Mouse (Mus musculus): ENCODE results near the gene Tmem189. TPM values are rescaled to one million over a fixed set of nuclear protein-coding genes. Genes with fewer than 3 reads are reported as not detected.

The Tmem189 gene
- 105 and 113 TPM in 2 replicates for polyA plus RNA-seq (2012; rRNA removed)

DNA sequence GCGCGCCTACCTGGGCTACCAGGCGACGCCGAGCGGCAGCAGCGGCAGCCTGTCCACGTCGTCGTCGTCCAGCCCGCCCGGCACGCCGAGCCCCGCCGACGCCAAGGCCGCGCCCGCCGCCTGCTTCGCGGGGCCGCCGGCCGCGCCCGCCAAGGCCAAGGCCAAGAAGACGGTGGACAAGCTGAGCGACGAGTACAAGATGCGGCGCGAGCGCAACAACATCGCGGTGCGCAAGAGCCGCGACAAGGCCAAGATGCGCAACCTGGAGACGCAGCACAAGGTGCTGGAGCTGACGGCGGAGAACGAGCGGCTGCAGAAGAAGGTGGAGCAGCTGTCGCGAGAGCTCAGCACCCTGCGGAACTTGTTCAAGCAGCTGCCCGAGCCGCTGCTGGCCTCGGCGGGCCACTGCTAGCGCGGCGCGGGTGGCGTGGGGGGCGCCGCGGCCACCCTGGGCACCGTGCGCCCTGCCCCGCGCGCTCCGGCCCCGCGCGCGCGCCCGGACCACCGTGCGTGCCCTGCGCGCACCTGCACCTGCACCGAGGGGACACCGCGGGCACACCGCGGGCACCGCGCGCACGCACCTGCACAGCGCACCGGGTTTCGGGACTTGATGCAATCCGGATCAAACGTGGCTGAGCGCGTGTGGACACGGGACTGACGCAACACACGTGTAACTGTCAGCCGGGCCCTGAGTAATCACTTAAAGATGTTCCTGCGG is at the start of gene Tmem189:
TSS of gene Tmem189 (minus strand) at position 322 of the 718 bp plus-strand sequence.
- WGBS: 1% methylated on average over 99 of the region's 99 CpGs
- TF ChIP-seq CTCF (IDR thresholded peaks at IDR 0.05; ENCODE audit: borderline replicate concordance, insufficient read depth, low read depth, low read length): no peak
- TF ChIP-seq POLR2A (IDR thresholded peaks at IDR 0.05; ENCODE audit: borderline replicate concordance, insufficient read depth, low read length): no peak
- peak within 1 kb of the TSS; percentile 39 for H3K4me3 ChIP-seq (replicated peaks; ENCODE audit: insufficient read depth, low read depth, low read length)
- DNase-seq: peak; percentile 50 to 53
- H3K27ac ChIP-seq (ENCODE audit: insufficient read depth, low read length): peak within 1 kb of the TSS; percentile 37; the same call in 1 of the 2 replicates
- no peaks in the 10 kb centered on the region for H3K27me3 ChIP-seq (ENCODE audit: control insufficient read depth, insufficient read depth, low read length)
- no peaks in the 10 kb centered on the region for H3K4me1 ChIP-seq (ENCODE audit: control insufficient read depth, insufficient read depth, low read length)

DNA sequence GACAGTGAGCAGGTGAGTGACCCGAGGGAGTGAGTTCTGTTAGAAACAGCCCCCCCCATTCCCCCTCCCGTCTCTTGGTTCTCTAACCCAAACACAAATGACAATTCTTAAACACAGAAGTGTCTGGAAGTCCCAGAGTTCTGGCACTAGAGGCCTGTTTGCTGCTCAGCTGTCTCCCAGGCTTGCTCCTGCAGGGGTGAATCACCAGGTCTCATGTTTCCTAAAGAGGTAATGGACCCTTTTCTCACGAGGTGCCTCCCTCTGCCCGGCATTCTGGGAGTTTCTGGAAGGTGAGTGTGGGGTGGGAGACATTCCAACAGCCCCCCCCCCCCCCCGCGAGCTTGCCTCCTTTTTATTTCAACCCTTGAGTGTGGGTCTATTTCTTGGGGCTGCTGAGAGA is 49.4 kb upstream of the Tmem189 start:
- no peak overlapping the region for H3K4me3 ChIP-seq (replicated peaks; ENCODE audit: insufficient read depth, low read depth, low read length)
- H3K4me1 ChIP-seq (ENCODE audit: control insufficient read depth, insufficient read depth, low read length): no peaks in the 10 kb centered on the region
- TF ChIP-seq POLR2A (IDR thresholded peaks at IDR 0.05; ENCODE audit: borderline replicate concordance, insufficient read depth, low read length) (no peak), CTCF (IDR thresholded peaks at IDR 0.05; ENCODE audit: borderline replicate concordance, insufficient read depth, low read depth, low read length) (no peak)
- H3K27ac ChIP-seq (ENCODE audit: insufficient read depth, low read length): no peak overlapping the region
- no peak for DNase-seq
- H3K27me3 ChIP-seq (ENCODE audit: control insufficient read depth, insufficient read depth, low read length): no peaks in the 10 kb centered on the region
- 50% methylated on average over 6 of the region's 6 CpGs for WGBS

DNA sequence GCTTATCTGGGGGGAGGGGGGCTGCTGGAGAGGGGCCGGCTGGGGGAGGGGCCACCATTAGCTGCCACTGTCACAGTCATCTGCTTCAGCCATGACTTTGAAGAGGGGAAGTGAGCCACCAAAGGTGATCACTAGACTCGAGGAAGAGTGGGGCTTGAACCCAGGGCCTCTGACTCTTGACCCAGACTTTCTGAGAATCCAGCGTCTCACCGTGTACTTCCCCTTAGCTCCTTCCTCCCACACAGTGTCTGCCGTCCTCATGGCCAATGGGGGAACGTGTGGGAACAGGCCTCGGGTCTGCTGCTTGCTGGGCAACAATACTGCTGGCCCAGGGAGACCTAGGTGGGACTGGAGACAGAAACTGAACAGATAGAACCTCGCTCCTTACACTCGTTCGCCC is 45.2 kb upstream of the Tmem189 start:
- TF ChIP-seq POLR2A (IDR thresholded peaks at IDR 0.05; ENCODE audit: borderline replicate concordance, insufficient read depth, low read length): no peak
- no peak for TF ChIP-seq CTCF (IDR thresholded peaks at IDR 0.05; ENCODE audit: borderline replicate concordance, insufficient read depth, low read depth, low read length)
- Histone ChIP-seq H3K27ac (ENCODE audit: insufficient read depth, low read length) (no peak overlapping the region), H3K4me1 (ENCODE audit: control insufficient read depth, insufficient read depth, low read length) (no peaks in the 10 kb centered on the region), H3K4me3 (replicated peaks; ENCODE audit: insufficient read depth, low read depth, low read length) (no peak overlapping the region), H3K27me3 (ENCODE audit: control insufficient read depth, insufficient read depth, low read length) (no peaks in the 10 kb centered on the region)
- WGBS: 73% methylated on average over 10 of the region's 10 CpGs
- DNase-seq: no peak

DNA sequence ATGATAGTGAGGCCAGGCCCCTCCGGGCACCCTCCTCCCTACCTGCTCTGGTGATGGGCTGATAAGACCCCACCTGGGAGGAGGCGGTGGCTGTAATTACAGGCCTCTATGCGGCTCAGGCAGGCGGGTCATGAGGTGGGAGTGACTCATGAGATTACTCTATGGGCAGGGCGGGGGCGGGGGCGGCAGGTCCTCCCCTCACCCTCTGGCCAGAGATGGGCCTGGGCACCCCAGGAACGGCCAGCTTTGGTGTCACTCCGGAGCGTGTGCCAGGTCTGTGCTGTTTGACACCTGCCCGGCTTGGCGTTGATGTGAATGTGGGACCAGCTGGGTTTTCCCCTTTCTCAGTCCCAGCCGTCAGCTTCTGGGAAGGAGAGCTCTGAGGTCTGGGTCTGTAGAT is 41.5 kb upstream of the Tmem189 start:
- TF ChIP-seq POLR2A (IDR thresholded peaks at IDR 0.05; ENCODE audit: borderline replicate concordance, insufficient read depth, low read length) (no peak), CTCF (IDR thresholded peaks at IDR 0.05; ENCODE audit: borderline replicate concordance, insufficient read depth, low read depth, low read length) (no peak)
- no peaks in the 10 kb centered on the region for H3K27me3 ChIP-seq (ENCODE audit: control insufficient read depth, insufficient read depth, low read length)
- no peaks in the 10 kb centered on the region for H3K4me1 ChIP-seq (ENCODE audit: control insufficient read depth, insufficient read depth, low read length)
- WGBS: 52% methylated on average over 13 of the region's 13 CpGs
- no peak overlapping the region for H3K27ac ChIP-seq (ENCODE audit: insufficient read depth, low read length)
- H3K4me3 ChIP-seq (replicated peaks; ENCODE audit: insufficient read depth, low read depth, low read length): no peak overlapping the region
- no peak for DNase-seq

DNA sequence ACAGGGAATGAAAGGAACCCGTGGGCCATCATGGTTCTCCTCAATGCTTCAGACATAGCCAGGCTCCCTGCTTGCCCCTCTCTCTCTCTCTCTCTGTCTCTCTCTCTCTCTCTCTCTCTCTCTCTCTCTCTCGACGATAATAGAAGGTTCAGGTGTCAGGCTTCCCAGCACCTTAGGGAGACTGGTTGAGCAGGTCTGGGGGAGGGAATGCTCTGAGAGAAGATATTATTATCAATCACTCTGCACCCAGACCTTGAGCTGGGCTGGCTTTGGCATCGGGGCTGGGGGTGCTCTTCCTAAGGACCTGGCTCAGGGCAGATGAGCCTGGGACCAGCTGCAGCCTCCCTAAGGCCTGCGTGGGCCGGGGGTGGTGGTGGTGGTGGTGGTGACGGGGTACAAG is 40.4 kb upstream of the Tmem189 start:
- Histone ChIP-seq H3K27ac (ENCODE audit: insufficient read depth, low read length) (no peak overlapping the region), H3K4me3 (replicated peaks; ENCODE audit: insufficient read depth, low read depth, low read length) (no peak overlapping the region), H3K4me1 (ENCODE audit: control insufficient read depth, insufficient read depth, low read length) (no peaks in the 10 kb centered on the region), H3K27me3 (ENCODE audit: control insufficient read depth, insufficient read depth, low read length) (no peaks in the 10 kb centered on the region)
- no peak for DNase-seq
- TF ChIP-seq POLR2A (IDR thresholded peaks at IDR 0.05; ENCODE audit: borderline replicate concordance, insufficient read depth, low read length) (no peak), CTCF (IDR thresholded peaks at IDR 0.05; ENCODE audit: borderline replicate concordance, insufficient read depth, low read depth, low read length) (no peak)
- 72% methylated on average over 7 of the region's 7 CpGs for WGBS

DNA sequence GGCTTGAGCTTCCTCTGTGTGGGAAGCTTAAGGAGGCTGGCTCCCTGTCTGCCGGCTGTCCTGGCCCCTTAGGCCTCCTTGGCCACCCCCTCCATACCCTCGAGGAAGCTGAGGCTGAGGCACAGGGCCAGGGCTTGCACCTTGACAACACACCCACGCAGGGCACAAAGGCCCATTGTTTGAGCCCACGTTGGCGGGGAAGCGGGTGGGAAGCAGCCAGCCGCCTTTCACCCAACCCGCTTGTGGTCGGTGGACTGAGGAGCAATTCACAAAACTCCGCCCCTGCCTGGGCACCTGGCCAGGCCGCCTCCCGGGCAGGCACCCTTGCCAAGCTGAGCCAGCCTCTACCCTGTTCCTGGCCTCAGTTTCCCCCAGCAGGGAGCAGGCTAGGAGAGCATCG is 37.5 kb upstream of the Tmem189 start:
- Histone ChIP-seq H3K4me1 (ENCODE audit: control insufficient read depth, insufficient read depth, low read length) (no peaks in the 10 kb centered on the region), H3K27me3 (ENCODE audit: control insufficient read depth, insufficient read depth, low read length) (no peaks in the 10 kb centered on the region), H3K4me3 (replicated peaks; ENCODE audit: insufficient read depth, low read depth, low read length) (no peak overlapping the region), H3K27ac (ENCODE audit: insufficient read depth, low read length) (no peak overlapping the region)
- DNase-seq: peak; percentile 21 to 35
- TF ChIP-seq CTCF (IDR thresholded peaks at IDR 0.05; ENCODE audit: borderline replicate concordance, insufficient read depth, low read depth, low read length): no peak
- no peak for TF ChIP-seq POLR2A (IDR thresholded peaks at IDR 0.05; ENCODE audit: borderline replicate concordance, insufficient read depth, low read length)
- 12% methylated on average over 13 of the region's 13 CpGs for WGBS

DNA sequence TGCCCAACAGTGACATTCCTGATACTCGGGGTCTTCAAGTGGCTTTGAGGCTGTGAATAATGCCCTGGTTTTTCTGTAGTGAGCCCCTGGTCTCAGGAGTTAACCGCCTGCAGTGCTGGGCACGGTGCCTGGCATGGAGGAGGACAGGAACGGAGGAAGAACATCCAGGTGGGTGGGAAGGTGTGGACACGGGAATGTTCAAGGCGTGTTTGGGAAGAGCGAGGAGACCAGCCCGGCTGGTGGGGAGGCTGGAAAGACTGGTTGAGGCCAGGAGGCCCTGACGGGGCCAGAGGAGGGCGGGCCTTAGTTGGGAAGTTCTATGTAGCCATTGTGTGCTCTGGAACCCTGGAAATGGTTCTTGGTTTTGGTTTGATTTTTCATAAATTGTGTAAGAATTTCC is 36.3 kb upstream of the Tmem189 start:
- DNase-seq: no peak
- no peaks in the 10 kb centered on the region for H3K27me3 ChIP-seq (ENCODE audit: control insufficient read depth, insufficient read depth, low read length)
- no peaks in the 10 kb centered on the region for H3K4me1 ChIP-seq (ENCODE audit: control insufficient read depth, insufficient read depth, low read length)
- no peak overlapping the region for H3K4me3 ChIP-seq (replicated peaks; ENCODE audit: insufficient read depth, low read depth, low read length)
- WGBS: 87% methylated on average over 10 of the region's 10 CpGs
- TF ChIP-seq POLR2A (IDR thresholded peaks at IDR 0.05; ENCODE audit: borderline replicate concordance, insufficient read depth, low read length) (no peak), CTCF (IDR thresholded peaks at IDR 0.05; ENCODE audit: borderline replicate concordance, insufficient read depth, low read depth, low read length) (no peak)
- no peak overlapping the region for H3K27ac ChIP-seq (ENCODE audit: insufficient read depth, low read length)

DNA sequence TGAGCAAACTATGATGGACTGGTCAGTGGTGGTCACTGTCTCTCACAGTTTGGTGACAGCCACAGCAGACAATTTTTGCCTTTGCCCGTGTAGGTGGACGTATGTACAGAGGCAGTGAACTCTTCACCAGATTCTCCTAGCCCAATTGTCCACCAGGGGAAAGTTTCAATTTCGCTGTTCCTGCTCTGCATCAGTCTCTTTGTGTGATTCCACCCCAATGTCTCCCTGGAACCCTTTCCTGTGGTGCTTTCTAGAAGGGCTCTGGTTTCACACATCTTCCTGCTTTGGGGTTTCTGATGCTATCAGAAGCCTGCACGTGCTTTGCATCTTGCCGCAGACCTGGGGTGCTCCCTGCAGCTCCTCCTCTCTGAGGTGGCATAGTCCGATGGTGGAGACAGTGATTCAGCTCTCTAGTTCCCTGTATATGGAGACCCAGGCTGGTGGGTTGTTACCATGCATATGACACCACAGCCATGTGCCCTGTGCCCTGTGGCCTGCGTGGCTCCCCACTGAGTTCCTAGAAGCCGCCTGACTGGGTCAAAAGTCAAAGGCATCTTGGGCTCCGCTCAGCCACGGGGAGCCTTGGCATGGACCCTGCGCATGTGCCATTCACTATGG is 34.1 kb upstream of the Tmem189 start:
- Histone ChIP-seq H3K4me1 (ENCODE audit: control insufficient read depth, insufficient read depth, low read length) (no peaks in the 10 kb centered on the region), H3K27me3 (ENCODE audit: control insufficient read depth, insufficient read depth, low read length) (no peaks in the 10 kb centered on the region), H3K27ac (ENCODE audit: insufficient read depth, low read length) (no peak overlapping the region), H3K4me3 (replicated peaks; ENCODE audit: insufficient read depth, low read depth, low read length) (no peak overlapping the region)
- 74% methylated on average over 11 of the region's 11 CpGs for WGBS
- no peak for TF ChIP-seq POLR2A (IDR thresholded peaks at IDR 0.05; ENCODE audit: borderline replicate concordance, insufficient read depth, low read length)
- no peak for TF ChIP-seq CTCF (IDR thresholded peaks at IDR 0.05; ENCODE audit: borderline replicate concordance, insufficient read depth, low read depth, low read length)
- DNase-seq: no peak

Data from cerebellum, adult 2 months (tissue).